Mouse (Mus musculus): ENCODE measurements around the gene Zfp605. TPM values are rescaled to one million over a fixed set of nuclear protein-coding genes. Genes with fewer than 3 reads are reported as not detected.

Zfp605 gene
- polyA plus RNA-seq, 1 experiment from 2014 or later = 3.0 TPM

- H3K9ac ChIP-seq (ENCODE audit: low read length) = no peak within 1 kb of the TSS
- no peak for ATAC-seq (ENCODE audit: insufficient read depth, low FRiP score)
- peaks cover 18% of the 10 kb centered on the region for H3K4me1 ChIP-seq (ENCODE audit: control insufficient read depth, insufficient read depth, low read length)
- WGBS = 10% methylated on average over 25 of the region's 25 CpGs
- peaks cover under 1% of the 10 kb centered on the region for H3K9me3 ChIP-seq (replicated peaks; ENCODE audit: control insufficient read depth, low read length)
- H3K27me3 ChIP-seq (ENCODE audit: control insufficient read depth, insufficient read depth, low read length) = no peaks in the 10 kb centered on the region
- peaks cover 22% of the 10 kb centered on the region for H3K36me3 ChIP-seq (ENCODE audit: control insufficient read depth, insufficient read depth, low read length)
- H3K27ac ChIP-seq (ENCODE audit: low read length) = peak within 1 kb of the TSS; percentile 38; the same call in 1 of the 2 replicates
- peak within 1 kb of the TSS; percentile 76 for H3K4me2 ChIP-seq (ENCODE audit: low read depth, low read length)
- no peak within 1 kb of the TSS; the same call in 1 of the 2 replicates for H3K4me3 ChIP-seq (replicated peaks; ENCODE audit: low read length)
Observed at GRCm38 (mm10) chr5:110099656-110100580, 10.0 kb upstream of the Zfp605 start, which contains the start of gene Plcxd1. Gene Plcxd1, plus strand, starts transcription at chr5:110099969.

- Histone ChIP-seq H3K4me1 (ENCODE audit: control insufficient read depth, insufficient read depth, low read length) (peaks cover 17% of the 10 kb centered on the region), H3K27ac (ENCODE audit: low read length) (no peak overlapping the region), H3K9me3 (replicated peaks; ENCODE audit: control insufficient read depth, low read length) (peaks cover 6% of the 10 kb centered on the region), H3K9ac (ENCODE audit: low read length) (peak overlapping the region; percentile 49), H3K4me2 (ENCODE audit: low read depth, low read length) (peak overlapping the region; percentile 76), H3K4me3 (replicated peaks; ENCODE audit: low read length) (peak overlapping the region; percentile 40), H3K36me3 (ENCODE audit: control insufficient read depth, insufficient read depth, low read length) (peaks cover 33% of the 10 kb centered on the region), H3K27me3 (ENCODE audit: control insufficient read depth, insufficient read depth, low read length) (no peaks in the 10 kb centered on the region)
- 1% methylated on average over 34 of the region's 37 CpGs for WGBS
- ATAC-seq (ENCODE audit: insufficient read depth, low FRiP score) = 0 out of 2 replicates have a peak, but pooled peaks have one; percentile 11
Observed at GRCm38 (mm10) chr5:110100921-110101631, 8.8 kb upstream of the Zfp605 start.

GRCm38 (mm10) chr5:110101716-110102347, 8.1 kb upstream of the Zfp605 start:
- peaks cover 6% of the 10 kb centered on the region for H3K9me3 ChIP-seq (replicated peaks; ENCODE audit: control insufficient read depth, low read length)
- no peaks in the 10 kb centered on the region for H3K27me3 ChIP-seq (ENCODE audit: control insufficient read depth, insufficient read depth, low read length)
- 13% methylated on average over 34 of the region's 34 CpGs for WGBS
- ATAC-seq (ENCODE audit: insufficient read depth, low FRiP score) = peak; percentile 33
- peak overlapping the region; percentile 49 for H3K9ac ChIP-seq (ENCODE audit: low read length)
- H3K27ac ChIP-seq (ENCODE audit: low read length) = no peak overlapping the region
- H3K4me2 ChIP-seq (ENCODE audit: low read depth, low read length) = peak overlapping the region; percentile 76
- H3K4me3 ChIP-seq (replicated peaks; ENCODE audit: low read length) = peak overlapping the region; percentile 40
- H3K36me3 ChIP-seq (ENCODE audit: control insufficient read depth, insufficient read depth, low read length) = peaks cover 36% of the 10 kb centered on the region
- H3K4me1 ChIP-seq (ENCODE audit: control insufficient read depth, insufficient read depth, low read length) = peaks cover 21% of the 10 kb centered on the region

GRCm38 (mm10) chr5:110102429-110102828, 7.5 kb upstream of the Zfp605 start:
- no peak for ATAC-seq (ENCODE audit: insufficient read depth, low FRiP score)
- Histone ChIP-seq H3K36me3 (ENCODE audit: control insufficient read depth, insufficient read depth, low read length) (peaks cover 36% of the 10 kb centered on the region), H3K9me3 (replicated peaks; ENCODE audit: control insufficient read depth, low read length) (peaks cover 6% of the 10 kb centered on the region), H3K27ac (ENCODE audit: low read length) (no peak overlapping the region), H3K27me3 (ENCODE audit: control insufficient read depth, insufficient read depth, low read length) (no peaks in the 10 kb centered on the region), H3K4me2 (ENCODE audit: low read depth, low read length) (no peak overlapping the region), H3K4me3 (replicated peaks; ENCODE audit: low read length) (no peak overlapping the region), H3K9ac (ENCODE audit: low read length) (no peak overlapping the region), H3K4me1 (ENCODE audit: control insufficient read depth, insufficient read depth, low read length) (peaks cover 23% of the 10 kb centered on the region)
- WGBS = 85% methylated on average over 13 of the region's 13 CpGs

- Histone ChIP-seq H3K4me2 (ENCODE audit: low read depth, low read length) (no peak overlapping the region), H3K36me3 (ENCODE audit: control insufficient read depth, insufficient read depth, low read length) (peaks cover 36% of the 10 kb centered on the region), H3K9me3 (replicated peaks; ENCODE audit: control insufficient read depth, low read length) (peaks cover 6% of the 10 kb centered on the region), H3K4me1 (ENCODE audit: control insufficient read depth, insufficient read depth, low read length) (peaks cover 23% of the 10 kb centered on the region), H3K27ac (ENCODE audit: low read length) (no peak overlapping the region), H3K27me3 (ENCODE audit: control insufficient read depth, insufficient read depth, low read length) (no peaks in the 10 kb centered on the region), H3K9ac (ENCODE audit: low read length) (no peak overlapping the region), H3K4me3 (replicated peaks; ENCODE audit: low read length) (no peak overlapping the region)
- no peak for ATAC-seq (ENCODE audit: insufficient read depth, low FRiP score)
- 93% methylated on average over 19 of the region's 19 CpGs for WGBS
Observed at GRCm38 (mm10) chr5:110102853-110103625, 6.9 kb upstream of the Zfp605 start.

- no peak overlapping the region for H3K4me2 ChIP-seq (ENCODE audit: low read depth, low read length)
- no peak overlapping the region for H3K27ac ChIP-seq (ENCODE audit: low read length)
- H3K36me3 ChIP-seq (ENCODE audit: control insufficient read depth, insufficient read depth, low read length) = peaks cover 36% of the 10 kb centered on the region
- H3K27me3 ChIP-seq (ENCODE audit: control insufficient read depth, insufficient read depth, low read length) = no peaks in the 10 kb centered on the region
- H3K4me1 ChIP-seq (ENCODE audit: control insufficient read depth, insufficient read depth, low read length) = peaks cover 23% of the 10 kb centered on the region
- no peak overlapping the region for H3K9ac ChIP-seq (ENCODE audit: low read length)
- no peak overlapping the region for H3K4me3 ChIP-seq (replicated peaks; ENCODE audit: low read length)
- no peak for ATAC-seq (ENCODE audit: insufficient read depth, low FRiP score)
- peaks cover 6% of the 10 kb centered on the region for H3K9me3 ChIP-seq (replicated peaks; ENCODE audit: control insufficient read depth, low read length)
- 95% methylated on average over 27 of the region's 27 CpGs for WGBS
Observed at GRCm38 (mm10) chr5:110103901-110104615, 5.8 kb upstream of the Zfp605 start.

GRCm38 (mm10) chr5:110104616-110105380, 5.1 kb upstream of the Zfp605 start:
- H3K9me3 ChIP-seq (replicated peaks; ENCODE audit: control insufficient read depth, low read length) = peaks cover 6% of the 10 kb centered on the region

More at GRCm38 (mm10) chr5:110104616-110105380, 5.1 kb upstream of the Zfp605 start:
- no peak for ATAC-seq (ENCODE audit: insufficient read depth, low FRiP score)
- 94% methylated on average over 36 of the region's 36 CpGs for WGBS
- no peak overlapping the region for H3K4me3 ChIP-seq (replicated peaks; ENCODE audit: low read length)
- H3K27ac ChIP-seq (ENCODE audit: low read length) = no peak overlapping the region
- no peaks in the 10 kb centered on the region for H3K27me3 ChIP-seq (ENCODE audit: control insufficient read depth, insufficient read depth, low read length)
- no peak overlapping the region for H3K4me2 ChIP-seq (ENCODE audit: low read depth, low read length)
- H3K9ac ChIP-seq (ENCODE audit: low read length) = no peak overlapping the region
- H3K4me1 ChIP-seq (ENCODE audit: control insufficient read depth, insufficient read depth, low read length) = peaks cover 23% of the 10 kb centered on the region
- peaks cover 36% of the 10 kb centered on the region for H3K36me3 ChIP-seq (ENCODE audit: control insufficient read depth, insufficient read depth, low read length)
